Mouse (Mus musculus) heart, postnatal 0 days (tissue): Measurements from ENCODE around the gene Shisa5.

ENCODE experiments used
- CTCF ChIP-seq: IDR thresholded peaks from 2 replicates; pipeline ENCODE4 v1.5.1; 2016; ENCODE audit warnings: antibody characterized with exemption, control low read depth, low read depth
- EP300 ChIP-seq: IDR thresholded peaks from 2 replicates; pipeline ENCODE4 v1.6.1; 2016; ENCODE audit warnings: antibody characterized with exemption, low read depth

DNA sequence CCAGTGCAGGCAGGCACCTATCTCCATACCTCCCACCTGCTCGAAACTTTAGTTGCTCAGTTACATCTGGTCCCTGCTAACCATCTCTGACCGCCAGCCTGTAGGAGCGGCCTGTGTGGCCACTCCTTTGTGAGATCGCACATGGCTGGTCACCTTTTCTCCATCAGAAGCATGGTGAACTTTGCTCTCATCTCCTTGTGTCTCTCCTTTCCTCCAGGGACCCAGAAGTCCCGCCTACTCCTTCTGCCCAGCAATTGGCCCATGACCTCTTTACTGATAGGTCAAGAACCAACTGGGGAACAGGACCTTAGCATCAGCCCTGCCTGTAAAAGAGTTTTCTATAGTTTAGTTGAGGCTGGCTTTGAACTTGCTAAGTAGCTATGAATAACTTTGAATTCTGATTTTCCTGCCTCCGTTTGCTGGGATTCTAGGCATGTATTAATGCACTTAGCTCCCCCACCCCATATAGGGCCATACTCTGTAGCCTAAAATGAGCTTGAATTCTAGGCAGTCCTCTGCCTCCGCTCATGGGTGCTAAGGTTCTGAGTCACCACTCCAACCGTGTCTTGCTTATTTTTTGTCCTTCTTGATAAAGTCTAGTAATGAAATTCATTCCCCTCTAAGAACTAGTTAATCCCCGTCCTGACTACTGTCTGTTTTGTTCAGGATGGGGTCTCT is 11.8 kb downstream of the Shisa5 start:
- TF ChIP-seq CTCF: no peak
- no peak for TF ChIP-seq EP300
